Mouse (Mus musculus) midbrain, embryonic 16.5 days (tissue): ENCODE results near the gene 4932438H23Rik. TPM values are rescaled to one million over a fixed set of nuclear protein-coding genes. Genes with fewer than 3 reads are reported as not detected.
A peak's percentile ranks its signal among the peaks of the same experiment; 100 is the strongest.

ENCODE experiments used
- ATAC-seq: fragments of 200-750 bp; cut with Nextera tagmentation; 2 replicates; pipeline ENCODE4 v1.8.0; 2017; ENCODE audit warnings: moderate TSS enrichment
- H3K27ac ChIP-seq: fragments of 300-500 bp; sonication (generic); 2 replicates; pipeline ENCODE4 v1.5.1; 2014; ENCODE audit warnings: mild to moderate bottlenecking, low read length, mixed read lengths
- H3K27me3 ChIP-seq: fragments of 300-500 bp; sonication (generic); 2 replicates; pipeline ENCODE4 v1.6.1; 2014; ENCODE audit warnings: low read depth, low read length, mixed read lengths; ENCODE audit not compliant: control insufficient read depth, insufficient read depth
- H3K36me3 ChIP-seq: fragments of 300-500 bp; sonication (generic); 2 replicates; pipeline ENCODE4 v1.6.1; 2014; ENCODE audit warnings: mild to moderate bottlenecking, low read length, moderate library complexity, mixed read lengths; ENCODE audit not compliant: control insufficient read depth, insufficient read depth
- H3K4me1 ChIP-seq: fragments of 300-500 bp; sonication (generic); 2 replicates; pipeline ENCODE4 v1.6.1; 2014; ENCODE audit warnings: mild to moderate bottlenecking, low read length, mixed read lengths; ENCODE audit not compliant: control insufficient read depth, insufficient read depth
- H3K4me2 ChIP-seq: fragments of 300-500 bp; sonication (generic); 2 replicates; pipeline ENCODE4 v1.6.1; 2014; ENCODE audit warnings: mild to moderate bottlenecking, low read length, mixed read lengths
- H3K4me3 ChIP-seq: fragments of 300-500 bp; sonication (generic); 2 replicates; pipeline ENCODE4 v1.5.1; 2014; ENCODE audit warnings: low read depth, mild to moderate bottlenecking, low read length, moderate library complexity, mixed read lengths
- H3K9ac ChIP-seq: fragments of 300-500 bp; sonication (generic); 2 replicates; pipeline ENCODE4 v1.6.1; 2014; ENCODE audit warnings: low read depth, low read length, mixed read lengths
- H3K9me3 ChIP-seq: fragments of 300-500 bp; sonication (generic); replicated peaks from 2 replicates; pipeline ENCODE4 v1.6.1; 2014; ENCODE audit warnings: mild to moderate bottlenecking, low read length, mixed read lengths; ENCODE audit not compliant: control insufficient read depth, poor library complexity, severe bottlenecking
- WGBS: fragments of 180-500 bp; shearing (Covaris S2); extraction: QIAGEN DNeasy Blood & Tissue Kit; methylation state at CpG from one replicate; pipeline ENCODE4 v1.1.7; 2014; 5-methylcytosine and 5-hydroxymethylcytosine counted together
- polyA plus RNA-seq: library from polyadenylated mRNA; unstranded; fragments of >200 nt; fragmentation: Nextera tagmentation; extraction: Ambion mirVana; gene quantifications from 2 replicates; pipeline ENCODE4 v1.2.1, GENCODE M21; 2015

Gene 4932438H23Rik
- polyA plus RNA-seq, 1 experiment from 2014 or later = 0.87 TPM

- Histone ChIP-seq H3K36me3 (no peaks in the 10 kb centered on the region), H3K9ac (no peak overlapping the region), H3K4me1 (peaks cover 7% of the 10 kb centered on the region), H3K4me3 (no peak overlapping the region), H3K9me3 (no peaks in the 10 kb centered on the region), H3K4me2 (no peak overlapping the region), H3K27ac (no peak overlapping the region), H3K27me3 (no peaks in the 10 kb centered on the region)
- no peak for ATAC-seq
- 90% methylated on average over 1 of the region's 1 CpGs for WGBS
Observed at GRCm38 (mm10) chr16:91072256-91072655, 22.7 kb downstream of the 4932438H23Rik start.

GRCm38 (mm10) chr16:91068969-91069368 is 26.0 kb downstream of the 4932438H23Rik start:
- H3K9ac ChIP-seq = peak overlapping the region; percentile 16; the same call in 1 of the 2 replicates
- H3K27me3 ChIP-seq = no peaks in the 10 kb centered on the region
- H3K4me1 ChIP-seq = peaks cover 7% of the 10 kb centered on the region
- H3K4me3 ChIP-seq = no peak overlapping the region
- peak overlapping the region; percentile 43 for H3K4me2 ChIP-seq
- 12% methylated on average over 12 of the region's 12 CpGs for WGBS
- H3K27ac ChIP-seq = peak overlapping the region; percentile 29; the same call in 1 of the 2 replicates
- H3K36me3 ChIP-seq = no peaks in the 10 kb centered on the region
- ATAC-seq = peak; percentile 36; the same call in 1 of the 2 replicates
- H3K9me3 ChIP-seq = no peaks in the 10 kb centered on the region

GRCm38 (mm10) chr16:91067122-91067521 is 27.8 kb downstream of the 4932438H23Rik start:
- Histone ChIP-seq H3K4me1 (peaks cover 7% of the 10 kb centered on the region; the same call in 1 of the 2 replicates), H3K4me3 (no peak overlapping the region), H3K9me3 (no peaks in the 10 kb centered on the region), H3K36me3 (no peaks in the 10 kb centered on the region), H3K27ac (no peak overlapping the region), H3K27me3 (no peaks in the 10 kb centered on the region), H3K4me2 (no peak overlapping the region), H3K9ac (no peak overlapping the region)
- ATAC-seq = no peak
- WGBS = 100% methylated on average over 1 of the region's 1 CpGs

GRCm38 (mm10) chr16:91064583-91065365 is 30.1 kb downstream of the 4932438H23Rik start:
- H3K36me3 ChIP-seq = no peaks in the 10 kb centered on the region
- peaks cover 7% of the 10 kb centered on the region; the same call in 1 of the 2 replicates for H3K4me1 ChIP-seq
- ATAC-seq = no peak
- H3K4me2 ChIP-seq = no peak overlapping the region
- 89% methylated on average over 12 of the region's 12 CpGs for WGBS
- no peak overlapping the region for H3K9ac ChIP-seq
- no peaks in the 10 kb centered on the region for H3K27me3 ChIP-seq
- no peak overlapping the region for H3K4me3 ChIP-seq
- H3K9me3 ChIP-seq = no peaks in the 10 kb centered on the region
- no peak overlapping the region for H3K27ac ChIP-seq

- no peak overlapping the region for H3K27ac ChIP-seq
- peaks cover 2% of the 10 kb centered on the region; the same call in 1 of the 2 replicates for H3K4me1 ChIP-seq
- WGBS = 94% methylated on average over 10 of the region's 10 CpGs
- H3K9me3 ChIP-seq = no peaks in the 10 kb centered on the region
- H3K4me3 ChIP-seq = no peak overlapping the region
- ATAC-seq = no peak
- no peak overlapping the region for H3K4me2 ChIP-seq
- H3K27me3 ChIP-seq = no peaks in the 10 kb centered on the region
- H3K36me3 ChIP-seq = no peaks in the 10 kb centered on the region
- H3K9ac ChIP-seq = no peak overlapping the region
Observed at GRCm38 (mm10) chr16:91063786-91064185, 31.1 kb downstream of the 4932438H23Rik start.

- Histone ChIP-seq H3K9ac (no peak overlapping the region), H3K27me3 (no peaks in the 10 kb centered on the region), H3K27ac (no peak overlapping the region), H3K9me3 (no peaks in the 10 kb centered on the region), H3K4me3 (no peak overlapping the region), H3K36me3 (no peaks in the 10 kb centered on the region), H3K4me1 (no peaks in the 10 kb centered on the region), H3K4me2 (no peak overlapping the region)
- 88% methylated on average over 13 of the region's 13 CpGs for WGBS
- ATAC-seq = no peak
Observed at GRCm38 (mm10) chr16:91061531-91062318, 33.2 kb downstream of the 4932438H23Rik start.

- Histone ChIP-seq H3K27ac (no peak overlapping the region), H3K9ac (no peak overlapping the region), H3K27me3 (no peaks in the 10 kb centered on the region), H3K36me3 (no peaks in the 10 kb centered on the region), H3K4me2 (no peak overlapping the region), H3K9me3 (no peaks in the 10 kb centered on the region), H3K4me1 (no peaks in the 10 kb centered on the region), H3K4me3 (no peak overlapping the region)
- no peak for ATAC-seq
- WGBS = 82% methylated on average over 6 of the region's 6 CpGs
Observed at GRCm38 (mm10) chr16:91057741-91058140, 37.2 kb downstream of the 4932438H23Rik start.

GRCm38 (mm10) chr16:91057261-91057660 is 37.7 kb downstream of the 4932438H23Rik start:
- no peaks in the 10 kb centered on the region for H3K36me3 ChIP-seq
- no peak overlapping the region for H3K9ac ChIP-seq
- no peak overlapping the region for H3K4me3 ChIP-seq
- H3K4me1 ChIP-seq = no peaks in the 10 kb centered on the region
- 89% methylated on average over 4 of the region's 4 CpGs for WGBS
- ATAC-seq = no peak
- no peaks in the 10 kb centered on the region for H3K27me3 ChIP-seq
- H3K9me3 ChIP-seq = no peaks in the 10 kb centered on the region
- no peak overlapping the region for H3K27ac ChIP-seq
- no peak overlapping the region for H3K4me2 ChIP-seq
